Mouse (Mus musculus) embryonic facial prominence, embryonic 13.5 days (tissue): Measurements from ENCODE around the gene Slc7a14. TPM values are rescaled to one million over a fixed set of nuclear protein-coding genes. Genes with fewer than 3 reads are reported as not detected.

Source experiments
- ATAC-seq: fragments of 200-750 bp; cut with Nextera tagmentation; 2 replicates; pipeline ENCODE4 v1.8.0; 2017; ENCODE audit warnings: low read depth; ENCODE audit not compliant: insufficient number of reproducible peaks, insufficient read depth, low FRiP score, low TSS enrichment
- H3K27ac ChIP-seq: fragments of 300-500 bp; sonication (generic); 2 replicates; pipeline ENCODE4 v1.5.1; 2015; ENCODE audit warnings: moderate library complexity, mild to moderate bottlenecking, inconsistent platforms
- H3K27me3 ChIP-seq: fragments of 300-500 bp; sonication (generic); 2 replicates; pipeline ENCODE4 v1.6.1; 2015; ENCODE audit warnings: mild to moderate bottlenecking, inconsistent platforms
- H3K36me3 ChIP-seq: fragments of 300-500 bp; sonication (generic); 2 replicates; pipeline ENCODE4 v1.6.1; 2015; ENCODE audit warnings: mild to moderate bottlenecking, inconsistent platforms
- H3K4me1 ChIP-seq: fragments of 300-500 bp; sonication (generic); 2 replicates; pipeline ENCODE4 v1.6.1; 2015; ENCODE audit warnings: inconsistent platforms
- H3K4me2 ChIP-seq: fragments of 300-500 bp; sonication (generic); 2 replicates; pipeline ENCODE4 v1.6.1; 2015; ENCODE audit warnings: moderate library complexity, mild to moderate bottlenecking, inconsistent platforms
- H3K4me3 ChIP-seq: fragments of 300-500 bp; sonication (generic); 2 replicates; pipeline ENCODE4 v1.5.1; 2015; ENCODE audit warnings: mild to moderate bottlenecking, inconsistent platforms
- H3K9ac ChIP-seq: fragments of 300-500 bp; sonication (generic); 2 replicates; pipeline ENCODE4 v1.6.1; 2015; ENCODE audit warnings: mild to moderate bottlenecking, inconsistent platforms
- H3K9me3 ChIP-seq: fragments of 300-500 bp; sonication (generic); 2 replicates; pipeline ENCODE4 v1.6.1; 2016; ENCODE audit warnings: inconsistent platforms
- WGBS: fragments of 180-500 bp; shearing (Covaris S2); methylation state at CpG from one replicate; pipeline ENCODE4 v1.1.7; 2015; ENCODE audit warnings: mixed read lengths; 5-methylcytosine and 5-hydroxymethylcytosine counted together
- polyA plus RNA-seq: library from polyadenylated mRNA; unstranded; fragments of >200 nt; fragmentation: Nextera tagmentation; extraction: Ambion mirVana; gene quantifications from 2 replicates; pipeline ENCODE4 v1.2.1, GENCODE M21; 2015

Gene Slc7a14
- polyA plus RNA-seq, 1 experiment from 2014 or later: 0.21 TPM

DNA sequence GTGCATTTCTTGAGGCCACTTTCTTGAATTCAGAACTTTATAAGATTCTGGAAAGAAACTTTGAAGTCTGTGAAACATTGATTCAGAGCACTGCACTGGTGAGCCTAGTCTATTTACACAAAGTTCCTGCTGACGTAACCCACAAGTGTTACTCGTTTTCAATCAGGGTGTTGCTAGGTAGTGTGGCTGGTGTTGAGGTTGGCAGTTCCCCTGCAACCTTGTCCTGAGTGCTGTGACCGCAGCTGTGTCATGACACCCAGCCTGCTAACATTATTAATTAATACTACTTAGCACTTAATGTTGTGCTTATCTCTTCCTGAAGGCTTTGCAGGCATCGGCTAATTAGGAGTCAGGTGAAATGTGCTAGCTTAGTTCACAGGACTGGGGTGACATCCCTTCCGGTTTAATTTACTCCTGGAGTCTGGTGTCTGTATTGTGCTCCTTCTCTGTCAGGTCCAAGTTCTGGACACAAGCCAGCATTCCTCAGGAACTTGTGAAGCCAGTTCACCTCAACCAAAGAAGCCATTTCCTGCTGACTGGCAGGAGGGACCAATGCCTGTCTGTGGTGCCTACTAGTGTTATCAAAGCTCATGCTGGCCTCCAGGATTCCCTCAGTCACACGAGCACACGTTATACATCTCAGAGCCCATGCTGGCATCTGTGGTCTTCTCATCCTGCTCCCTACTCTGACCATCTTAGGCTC is 50.5 kb downstream of the Slc7a14 start:
- H3K9me3 ChIP-seq: no peaks in the 10 kb centered on the region
- H3K9ac ChIP-seq: no peak overlapping the region
- H3K27me3 ChIP-seq: no peaks in the 10 kb centered on the region
- H3K4me1 ChIP-seq: peaks cover 14% of the 10 kb centered on the region
- H3K27ac ChIP-seq: peak overlapping the region; percentile 39; the same call in 1 of the 2 replicates
- WGBS: 69% methylated on average over 7 of the region's 7 CpGs
- H3K4me3 ChIP-seq: no peak overlapping the region
- ATAC-seq: 0 out of 2 replicates have a peak, but pooled peaks have one; percentile 34
- no peaks in the 10 kb centered on the region for H3K36me3 ChIP-seq
- no peak overlapping the region for H3K4me2 ChIP-seq

- H3K9ac ChIP-seq: no peak overlapping the region
- H3K4me3 ChIP-seq: no peak overlapping the region
- no peaks in the 10 kb centered on the region for H3K9me3 ChIP-seq
- no peak overlapping the region for H3K27ac ChIP-seq
- WGBS: 83% methylated on average over 7 of the region's 7 CpGs
- no peaks in the 10 kb centered on the region for H3K36me3 ChIP-seq
- H3K27me3 ChIP-seq: no peaks in the 10 kb centered on the region
- no peak for ATAC-seq
- no peaks in the 10 kb centered on the region for H3K4me1 ChIP-seq
- H3K4me2 ChIP-seq: no peak overlapping the region
Observed at GRCm38 (mm10) chr3:31254427-31254826, 55.8 kb downstream of the Slc7a14 start.

- Histone ChIP-seq H3K4me3 (no peak overlapping the region), H3K9me3 (no peaks in the 10 kb centered on the region), H3K4me2 (no peak overlapping the region), H3K4me1 (no peaks in the 10 kb centered on the region), H3K27ac (no peak overlapping the region), H3K9ac (no peak overlapping the region), H3K36me3 (no peaks in the 10 kb centered on the region), H3K27me3 (no peaks in the 10 kb centered on the region)
- WGBS: 91% methylated on average over 9 of the region's 9 CpGs
- ATAC-seq: no peak
Observed at GRCm38 (mm10) chr3:31253862-31254261, 56.3 kb downstream of the Slc7a14 start.

GRCm38 (mm10) chr3:31252566-31252965 is 57.6 kb downstream of the Slc7a14 start:
- Histone ChIP-seq H3K4me2 (no peak overlapping the region), H3K27me3 (no peaks in the 10 kb centered on the region), H3K9ac (no peak overlapping the region), H3K27ac (no peak overlapping the region), H3K36me3 (no peaks in the 10 kb centered on the region), H3K4me1 (no peaks in the 10 kb centered on the region), H3K4me3 (no peak overlapping the region), H3K9me3 (no peaks in the 10 kb centered on the region)
- WGBS: 73% methylated on average over 3 of the region's 3 CpGs
- ATAC-seq: no peak

GRCm38 (mm10) chr3:31243478-31243877 is 66.7 kb downstream of the Slc7a14 start:
- H3K4me2 ChIP-seq: no peak overlapping the region
- H3K4me3 ChIP-seq: no peak overlapping the region
- H3K27me3 ChIP-seq: no peaks in the 10 kb centered on the region
- H3K4me1 ChIP-seq: no peaks in the 10 kb centered on the region
- H3K36me3 ChIP-seq: no peaks in the 10 kb centered on the region
- WGBS: 55% methylated on average over 1 of the region's 1 CpGs
- H3K9me3 ChIP-seq: no peaks in the 10 kb centered on the region
- H3K27ac ChIP-seq: no peak overlapping the region
- no peak for ATAC-seq
- no peak overlapping the region for H3K9ac ChIP-seq

DNA sequence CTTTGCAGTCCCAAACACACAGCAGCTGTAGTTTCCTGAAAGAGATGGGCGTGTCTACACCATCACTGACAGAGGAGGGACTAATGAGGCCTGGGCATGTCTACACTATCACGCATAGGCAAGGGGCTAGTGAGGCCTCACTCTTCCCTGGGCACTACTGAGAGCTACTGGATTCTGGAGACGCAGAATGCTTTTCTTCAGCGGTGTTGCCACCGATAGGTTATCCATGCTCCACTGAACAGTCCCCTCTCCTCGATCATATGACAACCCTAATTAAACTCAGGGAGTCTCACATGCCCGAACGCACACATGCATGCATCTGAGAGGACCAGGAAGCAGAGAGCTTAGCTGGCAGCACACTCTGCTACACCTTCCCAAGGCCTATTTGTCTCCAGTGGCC is 69.3 kb downstream of the Slc7a14 start:
- Histone ChIP-seq H3K9ac (no peak overlapping the region), H3K27me3 (no peaks in the 10 kb centered on the region), H3K4me3 (no peak overlapping the region), H3K4me2 (no peak overlapping the region), H3K4me1 (no peaks in the 10 kb centered on the region; the same call in 1 of the 2 replicates), H3K27ac (no peak overlapping the region), H3K9me3 (no peaks in the 10 kb centered on the region), H3K36me3 (no peaks in the 10 kb centered on the region)
- ATAC-seq: no peak
- WGBS: 79% methylated on average over 8 of the region's 8 CpGs

GRCm38 (mm10) chr3:31239645-31240044 is 70.5 kb downstream of the Slc7a14 start:
- 86% methylated on average over 3 of the region's 3 CpGs for WGBS
- Histone ChIP-seq H3K4me2 (no peak overlapping the region), H3K27ac (no peak overlapping the region), H3K4me1 (peaks cover under 1% of the 10 kb centered on the region), H3K27me3 (no peaks in the 10 kb centered on the region), H3K9me3 (no peaks in the 10 kb centered on the region), H3K36me3 (no peaks in the 10 kb centered on the region), H3K4me3 (no peak overlapping the region), H3K9ac (no peak overlapping the region)
- ATAC-seq: no peak

- Histone ChIP-seq H3K4me2 (no peak overlapping the region), H3K4me3 (no peak overlapping the region), H3K36me3 (no peaks in the 10 kb centered on the region), H3K4me1 (peaks cover 15% of the 10 kb centered on the region), H3K27me3 (no peaks in the 10 kb centered on the region), H3K9me3 (no peaks in the 10 kb centered on the region), H3K27ac (no peak overlapping the region), H3K9ac (no peak overlapping the region)
- no peak for ATAC-seq
- whole genome bisulfite sequencing: 35% methylated on average over 3 of the region's 3 CpGs
Observed at GRCm38 (mm10) chr3:31237936-31238335, 72.2 kb downstream of the Slc7a14 start.

GRCm38 (mm10) chr3:31236146-31236545 is 74.0 kb downstream of the Slc7a14 start:
- Histone ChIP-seq H3K9ac (no peak overlapping the region), H3K27ac (no peak overlapping the region), H3K36me3 (no peaks in the 10 kb centered on the region), H3K4me1 (peaks cover 15% of the 10 kb centered on the region), H3K4me2 (no peak overlapping the region), H3K4me3 (no peak overlapping the region), H3K9me3 (no peaks in the 10 kb centered on the region), H3K27me3 (no peaks in the 10 kb centered on the region)
- ATAC-seq: no peak
- 81% methylated on average over 3 of the region's 3 CpGs for WGBS

DNA sequence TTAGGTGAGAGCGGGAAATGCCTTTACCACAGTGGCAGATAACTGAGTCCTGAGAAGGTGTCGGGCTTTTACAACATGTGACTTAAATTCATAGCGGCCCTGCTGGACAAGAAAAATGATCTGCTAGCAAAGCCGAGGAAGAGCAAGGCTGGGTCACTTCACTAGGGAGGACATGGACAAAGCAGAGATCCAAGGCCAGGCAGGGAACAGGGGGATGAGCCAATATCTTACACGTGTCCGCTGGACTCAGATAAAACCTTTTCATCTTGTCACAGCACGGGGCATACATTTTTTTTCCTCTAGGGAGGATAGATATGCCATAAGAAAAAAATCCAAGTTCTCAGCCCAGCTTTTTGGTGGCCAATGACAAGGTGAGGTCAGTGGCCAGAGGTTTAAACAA is 75.8 kb downstream of the Slc7a14 start:
- H3K36me3 ChIP-seq: no peaks in the 10 kb centered on the region
- H3K9ac ChIP-seq: no peak overlapping the region
- no peak overlapping the region for H3K4me3 ChIP-seq
- whole genome bisulfite sequencing: 74% methylated on average over 7 of the region's 7 CpGs
- H3K27me3 ChIP-seq: no peaks in the 10 kb centered on the region
- no peak for ATAC-seq
- H3K4me1 ChIP-seq: peaks cover 15% of the 10 kb centered on the region
- H3K4me2 ChIP-seq: no peak overlapping the region
- H3K27ac ChIP-seq: 0 out of 2 replicates have a peak overlapping the region, but pooled peaks have one; percentile 22
- no peaks in the 10 kb centered on the region for H3K9me3 ChIP-seq

- H3K27ac ChIP-seq: 0 out of 2 replicates have a peak overlapping the region, but pooled peaks have one; percentile 22
- H3K4me1 ChIP-seq: peaks cover 15% of the 10 kb centered on the region
- H3K4me2 ChIP-seq: no peak overlapping the region
- H3K9ac ChIP-seq: no peak overlapping the region
- 0 out of 2 replicates have a peak, but pooled peaks have one; percentile 67 for ATAC-seq
- no peaks in the 10 kb centered on the region for H3K36me3 ChIP-seq
- no peaks in the 10 kb centered on the region for H3K9me3 ChIP-seq
- 62% methylated on average over 2 of the region's 2 CpGs for WGBS
- no peak overlapping the region for H3K4me3 ChIP-seq
- no peaks in the 10 kb centered on the region for H3K27me3 ChIP-seq
Observed at GRCm38 (mm10) chr3:31233746-31234312, 76.3 kb downstream of the Slc7a14 start.

DNA sequence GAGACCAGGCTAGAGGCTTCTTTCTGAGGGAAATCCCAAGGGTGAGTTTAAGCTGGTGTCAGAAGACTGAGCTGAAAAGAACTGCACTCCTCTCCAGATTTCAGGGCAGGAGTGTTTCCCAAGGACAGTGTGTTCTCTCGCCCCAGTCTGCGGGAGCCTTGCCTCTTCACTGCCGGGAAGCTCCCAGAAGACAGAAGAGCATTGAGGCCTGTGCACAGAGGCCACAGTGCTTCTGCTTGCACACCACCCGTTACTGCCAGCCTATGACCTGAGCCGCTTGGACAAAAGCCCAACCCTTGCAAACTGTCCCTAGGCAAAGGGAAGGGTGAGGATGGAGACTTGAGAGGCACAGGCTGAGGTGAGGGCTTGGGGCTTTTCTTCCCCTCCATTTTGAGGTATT is 80.9 kb downstream of the Slc7a14 start:
- Histone ChIP-seq H3K4me1 (peaks cover 10% of the 10 kb centered on the region), H3K9ac (no peak overlapping the region), H3K4me3 (no peak overlapping the region), H3K36me3 (no peaks in the 10 kb centered on the region), H3K27me3 (no peaks in the 10 kb centered on the region), H3K4me2 (no peak overlapping the region), H3K9me3 (no peaks in the 10 kb centered on the region), H3K27ac (no peak overlapping the region)
- no peak for ATAC-seq
- WGBS: 74% methylated on average over 5 of the region's 5 CpGs
